Mouse (Mus musculus): ENCODE measurements at regions not wholly inside any gene's neighbourhood (a gene's known extent, or its start where the extent isn't known, plus 50 kb on each side); places are given as distances from the start of the nearest gene placed in this dataset.

DNA sequence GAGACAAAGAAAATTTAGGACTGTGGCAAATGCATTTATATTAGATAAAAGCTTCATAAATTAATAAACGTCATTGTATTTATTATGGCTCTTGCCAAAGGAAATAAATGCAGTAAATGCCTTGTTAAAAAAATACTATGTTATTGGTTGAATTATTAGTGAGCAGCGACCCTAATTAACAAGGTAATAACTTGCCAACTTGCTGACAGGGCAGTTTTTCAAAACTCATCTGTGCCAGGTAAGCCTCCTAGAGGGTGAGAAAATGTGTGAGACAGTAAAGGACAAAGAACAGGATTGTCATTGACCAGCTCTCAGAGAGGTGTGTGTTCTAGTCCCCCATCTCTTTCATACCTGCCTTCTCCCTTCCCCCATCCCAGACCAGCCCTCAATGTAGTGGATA lies 347.8 kb upstream of the Onecut1 start:
- no peak for TF ChIP-seq CTCF (IDR thresholded peaks at IDR 0.05)
- TF ChIP-seq POLR2A (IDR thresholded peaks at IDR 0.05; ENCODE audit: insufficient read depth, low read depth, low read length) = no peak

Measured in heart, adult 2 months (tissue).